Mouse (Mus musculus): ENCODE measurements around the gene H2-M10.3.
A peak's percentile ranks its signal among the peaks of the same experiment; 100 is the strongest.
"Not testable (repeated sequence)": the region's sequence is repeated elsewhere in the genome, so short reads cannot be mapped to it uniquely, and the experiment has no call there.

H2-M10.3 gene

GRCm38 (mm10) chr17:36368317-36368716 is at the start of gene H2-M10.3:
TSS of gene H2-M10.3 (minus strand) at chr17:36368417.
- not testable (repeated sequence) for DNase-seq (ENCODE audit: low spot score in 2 of 2)

GRCm38 (mm10) chr17:36417416-36417815 is 49.2 kb upstream of the H2-M10.3 start:
- no peak for DNase-seq (ENCODE audit: low spot score in 2 of 2)

- no peak for DNase-seq (ENCODE audit: low spot score in 2 of 2)
These were observed 47.2 kb upstream of the H2-M10.3 start for GRCm38 (mm10) chr17:36415407-36415806.

- DNase-seq (ENCODE audit: low spot score in 2 of 2), result no peak
These were observed 46.1 kb upstream of the H2-M10.3 start for GRCm38 (mm10) chr17:36414361-36414760.

- DNase-seq (ENCODE audit: low spot score in 2 of 2), result no peak
These were observed 21.7 kb upstream of the H2-M10.3 start for GRCm38 (mm10) chr17:36389907-36390306.

GRCm38 (mm10) chr17:36362404-36362803 is 5.8 kb downstream of the H2-M10.3 start:
- not testable (repeated sequence) for DNase-seq (ENCODE audit: low spot score in 2 of 2)

- DNase-seq (ENCODE audit: low spot score in 2 of 2), result peak in 1 of 2 experiments; percentile 4
These were observed 10.7 kb downstream of the H2-M10.3 start for GRCm38 (mm10) chr17:36357512-36357911.

- DNase-seq (ENCODE audit: low spot score in 2 of 2), result no peak
These were observed 12.5 kb downstream of the H2-M10.3 start for GRCm38 (mm10) chr17:36355763-36356162.

- peak; percentile 56 to 65 for DNase-seq (ENCODE audit: low spot score in 2 of 2)
These were observed 12.9 kb downstream of the H2-M10.3 start for GRCm38 (mm10) chr17:36355343-36355742.

GRCm38 (mm10) chr17:36326055-36326454 is 42.2 kb downstream of the H2-M10.3 start, which contains the start of gene H2-M10.1:
TSS of gene H2-M10.1 (minus strand) at chr17:36326155.
- no peak for DNase-seq (ENCODE audit: low spot score in 2 of 2)

- no peak for DNase-seq (ENCODE audit: low spot score in 2 of 2)
These were observed 52.4 kb downstream of the H2-M10.3 start for GRCm38 (mm10) chr17:36315689-36316253.

GRCm38 (mm10) chr17:36315041-36315688 is 53.1 kb downstream of the H2-M10.3 start:
- peak; percentile 73 to 79 for DNase-seq (ENCODE audit: low spot score in 2 of 2)

All from right cerebral cortex, postnatal 36 days (tissue).